Mouse (Mus musculus) liver, embryonic 16.5 days (tissue): ENCODE results near the gene Lrrn4cl. TPM values are rescaled to one million over a fixed set of nuclear protein-coding genes. Genes with fewer than 3 reads are reported as not detected.

Source experiments
- ATAC-seq: fragments of 200-750 bp; cut with Nextera tagmentation; 2 replicates; pipeline ENCODE4 v1.8.0; 2017; ENCODE audit warnings: low read depth, mild to moderate bottlenecking, moderate number of reproducible peaks, moderate library complexity
- H3K27ac ChIP-seq: fragments of 300-500 bp; sonication (generic); 2 replicates; pipeline ENCODE4 v1.5.1; 2014; ENCODE audit warnings: mild to moderate bottlenecking, low read length
- H3K27me3 ChIP-seq: fragments of 300-500 bp; sonication (generic); 2 replicates; pipeline ENCODE4 v1.6.1; 2014; ENCODE audit warnings: low read depth, low read length, mixed read lengths; ENCODE audit not compliant: control insufficient read depth, insufficient read depth
- H3K36me3 ChIP-seq: fragments of 300-500 bp; sonication (generic); 2 replicates; pipeline ENCODE4 v1.6.1; 2014; ENCODE audit warnings: mild to moderate bottlenecking; ENCODE audit not compliant: control insufficient read depth, insufficient read depth
- H3K4me1 ChIP-seq: fragments of 300-500 bp; sonication (generic); 2 replicates; pipeline ENCODE4 v1.6.1; 2014; ENCODE audit warnings: low read depth, low read length, mixed read lengths; ENCODE audit not compliant: control insufficient read depth
- H3K4me2 ChIP-seq: fragments of 300-500 bp; sonication (generic); 2 replicates; pipeline ENCODE4 v1.6.1; 2014; ENCODE audit warnings: low read depth, low read length, mixed read lengths
- H3K4me3 ChIP-seq: fragments of 300-500 bp; sonication (generic); 2 replicates; pipeline ENCODE4 v1.5.1; 2014; ENCODE audit warnings: low read depth, mild to moderate bottlenecking, low read length
- H3K9ac ChIP-seq: fragments of 300-500 bp; sonication (generic); 2 replicates; pipeline ENCODE4 v1.6.1; 2014; ENCODE audit warnings: low read depth, low read length
- H3K9me3 ChIP-seq: fragments of 300-500 bp; sonication (generic); replicated peaks from 2 replicates; pipeline ENCODE4 v1.6.1; 2016; ENCODE audit warnings: low read length; ENCODE audit not compliant: control insufficient read depth
- WGBS: fragments of 180-500 bp; shearing (Covaris S2); extraction: QIAGEN DNeasy Blood & Tissue Kit; methylation state at CpG from one replicate; pipeline ENCODE4 v1.1.7; 2014; ENCODE audit not compliant: insufficient replicate concordance; 5-methylcytosine and 5-hydroxymethylcytosine counted together
- polyA plus RNA-seq: library from polyadenylated mRNA; unstranded; fragments of >200 nt; fragmentation: Nextera tagmentation; extraction: Ambion mirVana; gene quantifications from 2 replicates; pipeline ENCODE4 v1.2.1, GENCODE M21; 2015

Gene Lrrn4cl
- polyA plus RNA-seq, 1 experiment from 2014 or later: 0.35 TPM

DNA sequence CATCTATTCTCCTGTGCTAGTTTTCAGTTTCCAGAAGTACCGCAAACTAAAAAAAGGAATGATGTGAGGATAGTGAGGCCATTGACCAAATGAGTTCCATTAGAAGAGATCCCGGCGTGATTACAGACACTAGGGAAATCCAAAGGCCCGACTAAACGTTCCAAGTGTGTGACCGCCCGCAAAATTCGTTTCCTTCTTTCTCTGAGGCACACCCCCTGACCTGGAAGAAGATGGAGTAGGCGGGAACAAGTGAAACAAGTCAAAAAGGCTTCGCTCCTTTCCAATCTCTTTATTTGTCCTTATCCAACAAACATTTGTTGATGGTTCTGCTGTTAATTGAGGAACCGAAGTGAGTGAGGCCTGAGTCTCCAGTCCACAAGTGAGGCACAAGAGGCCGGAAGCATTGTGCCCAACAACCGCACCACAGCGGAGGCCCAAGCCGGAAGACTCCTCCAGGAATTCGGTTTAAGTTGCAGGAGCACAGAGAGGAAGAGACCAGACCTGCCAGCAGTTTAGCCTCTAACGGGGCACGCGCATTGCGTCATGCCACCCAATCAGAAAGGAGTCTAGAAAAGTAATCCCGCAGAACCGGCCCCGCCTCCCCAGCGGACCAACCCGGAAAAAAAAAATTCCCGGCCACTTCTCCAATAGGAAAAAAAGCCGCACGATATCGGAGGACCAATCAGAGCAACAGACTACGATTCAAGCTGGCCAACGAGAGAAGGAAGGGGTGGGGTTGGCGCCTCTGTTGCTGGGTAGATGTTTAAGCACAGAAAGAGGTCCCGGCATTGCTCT is 31.6 kb upstream of the Lrrn4cl start, which contains the start of gene Ttc9c:
Ttc9c (minus strand) TSS at position 533 of the 795 bp plus-strand sequence.
- H3K9me3 ChIP-seq: no peaks in the 10 kb centered on the region
- peak within 1 kb of the TSS; percentile 99 for H3K9ac ChIP-seq
- whole genome bisulfite sequencing: under 1% methylated on average over 33 of the region's 33 CpGs
- peak within 1 kb of the TSS; percentile 100 for H3K4me3 ChIP-seq
- peak; percentile 76 for ATAC-seq
- H3K4me2 ChIP-seq: peak within 1 kb of the TSS; percentile 93
- H3K27ac ChIP-seq: peak within 1 kb of the TSS; percentile 100
- H3K27me3 ChIP-seq: no peaks in the 10 kb centered on the region
- H3K4me1 ChIP-seq: peaks cover 31% of the 10 kb centered on the region
- H3K36me3 ChIP-seq: peaks cover 34% of the 10 kb centered on the region

DNA sequence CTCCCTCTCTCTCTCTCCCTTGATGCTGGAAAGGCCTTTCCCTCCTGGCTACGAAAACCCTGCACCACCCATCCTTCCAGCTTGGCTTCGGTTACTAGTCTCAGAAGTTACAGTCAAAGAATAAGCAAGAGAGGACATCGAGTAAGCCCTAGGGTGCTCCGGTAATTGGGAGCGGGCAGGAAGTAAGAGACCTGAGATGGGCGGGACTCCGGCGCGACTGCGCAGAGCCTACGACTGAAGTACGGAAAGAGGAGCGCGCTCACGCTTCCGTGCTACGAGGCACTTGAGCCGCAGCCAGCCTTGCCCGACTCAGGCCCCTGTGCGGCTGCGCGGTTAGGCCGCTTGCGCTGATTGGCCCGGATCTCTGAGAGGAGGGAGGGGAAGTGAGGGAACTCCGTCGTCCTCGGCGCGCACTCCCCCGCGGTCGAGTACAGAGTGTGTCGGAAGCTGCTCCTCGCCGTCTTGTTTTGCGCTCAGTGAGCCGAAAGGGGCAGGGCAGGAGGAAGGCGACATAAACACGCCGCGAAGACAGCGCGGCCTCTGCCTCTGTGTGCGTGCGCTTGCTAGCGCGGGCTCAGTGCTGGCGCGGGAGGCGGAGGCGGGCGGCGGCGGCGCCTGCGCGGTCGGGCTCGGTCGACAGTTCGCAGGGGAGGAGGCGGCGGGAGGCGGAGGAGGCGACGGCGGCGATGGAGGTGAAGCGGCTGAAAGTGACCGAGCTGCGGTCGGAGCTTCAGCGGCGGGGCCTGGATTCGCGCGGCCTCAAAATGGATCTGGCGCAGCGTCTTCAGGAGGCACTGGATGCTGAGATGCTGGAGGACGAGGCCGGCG is 30.8 kb upstream of the Lrrn4cl start, which contains the start of gene Hnrnpul2:
Hnrnpul2 (plus strand) TSS at position 415 of the 828 bp plus-strand sequence.
- no peaks in the 10 kb centered on the region for H3K27me3 ChIP-seq
- H3K4me2 ChIP-seq: peak within 1 kb of the TSS; percentile 93
- WGBS: under 1% methylated on average over 78 of the region's 83 CpGs
- H3K27ac ChIP-seq: peak within 1 kb of the TSS; percentile 100
- peaks cover 31% of the 10 kb centered on the region for H3K4me1 ChIP-seq
- H3K9ac ChIP-seq: peak within 1 kb of the TSS; percentile 99
- peak within 1 kb of the TSS; percentile 100 for H3K4me3 ChIP-seq
- peak; percentile 90 for ATAC-seq
- no peaks in the 10 kb centered on the region for H3K9me3 ChIP-seq
- peaks cover 36% of the 10 kb centered on the region for H3K36me3 ChIP-seq

DNA sequence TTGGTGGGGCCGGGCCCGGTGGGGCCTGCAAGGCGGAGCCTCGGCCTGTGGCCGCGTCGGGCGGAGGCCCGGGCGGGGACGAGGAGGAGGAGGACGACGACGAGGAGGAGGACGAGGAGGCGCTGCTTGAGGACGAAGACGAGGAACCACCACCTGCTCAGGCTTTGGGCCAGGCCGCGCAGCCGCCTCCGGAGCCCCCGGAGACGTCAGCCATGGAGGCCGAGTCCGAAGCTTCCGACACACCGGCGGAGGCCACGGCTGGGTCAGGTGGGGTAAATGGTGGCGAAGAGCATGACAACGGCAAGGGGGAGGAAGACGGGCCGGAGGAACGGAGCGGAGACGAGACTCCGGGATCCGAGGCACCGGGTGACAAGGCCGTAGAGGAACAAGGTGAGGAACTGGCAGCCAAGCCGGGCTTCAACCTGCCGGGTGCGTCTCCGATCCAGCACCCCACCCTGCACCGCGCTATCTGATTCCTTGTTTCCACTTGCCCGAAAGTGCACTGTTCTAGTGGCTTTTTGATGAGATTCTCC is 30.1 kb upstream of the Lrrn4cl start:
- H3K4me1 ChIP-seq: peaks cover 31% of the 10 kb centered on the region
- under 1% methylated on average over 45 of the region's 48 CpGs for WGBS
- peak overlapping the region; percentile 100 for H3K4me3 ChIP-seq
- peaks cover 37% of the 10 kb centered on the region for H3K36me3 ChIP-seq
- peak overlapping the region; percentile 100 for H3K27ac ChIP-seq
- H3K9me3 ChIP-seq: no peaks in the 10 kb centered on the region
- peak overlapping the region; percentile 93 for H3K4me2 ChIP-seq
- peak; percentile 54 for ATAC-seq
- no peaks in the 10 kb centered on the region for H3K27me3 ChIP-seq
- peak overlapping the region; percentile 99 for H3K9ac ChIP-seq

DNA sequence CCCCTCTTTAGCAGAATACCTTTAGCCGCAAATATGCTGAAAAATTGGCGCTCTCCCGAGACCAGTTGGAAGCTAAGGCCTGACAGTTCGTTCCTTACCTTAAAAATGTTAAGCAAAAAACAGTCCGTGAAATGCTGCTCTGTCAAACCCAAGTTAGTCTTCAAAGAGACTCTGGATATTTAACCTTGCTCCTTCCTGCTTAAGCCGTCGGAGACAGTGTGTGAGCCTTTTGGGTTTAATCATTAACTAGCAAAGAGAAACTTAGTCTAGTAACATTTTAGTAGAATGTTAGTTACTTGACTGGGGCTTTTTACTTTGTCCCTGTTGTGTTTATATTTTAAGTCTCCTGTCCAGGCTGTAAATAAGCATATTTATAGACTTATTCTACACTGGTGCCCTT is 29.4 kb upstream of the Lrrn4cl start:
- no peak for ATAC-seq
- peaks cover 31% of the 10 kb centered on the region for H3K4me1 ChIP-seq
- H3K27ac ChIP-seq: peak overlapping the region; percentile 100
- peak overlapping the region; percentile 99 for H3K9ac ChIP-seq
- peak overlapping the region; percentile 93 for H3K4me2 ChIP-seq
- H3K27me3 ChIP-seq: no peaks in the 10 kb centered on the region
- peak overlapping the region; percentile 100 for H3K4me3 ChIP-seq
- H3K9me3 ChIP-seq: no peaks in the 10 kb centered on the region
- WGBS: 0% methylated on average over 7 of the region's 7 CpGs
- H3K36me3 ChIP-seq: peaks cover 39% of the 10 kb centered on the region

DNA sequence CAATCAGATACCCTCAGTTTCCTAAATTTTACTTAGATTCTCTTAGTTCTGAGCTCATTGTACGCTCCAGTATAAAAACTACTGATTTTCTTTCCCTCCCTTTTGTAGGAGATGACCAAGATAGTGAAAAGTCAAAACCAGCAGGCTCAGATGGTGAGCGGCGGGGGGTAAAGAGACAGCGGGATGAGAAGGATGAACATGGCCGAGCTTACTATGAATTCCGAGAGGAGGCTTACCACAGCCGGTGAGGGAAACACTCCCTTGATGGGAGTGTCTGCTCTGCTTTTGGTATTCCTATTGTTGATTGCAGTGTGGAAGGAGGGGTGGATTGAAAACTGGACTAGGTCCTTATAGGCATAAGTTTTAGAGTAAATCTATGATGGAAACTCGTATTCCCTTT is 27.9 kb upstream of the Lrrn4cl start:
- no peaks in the 10 kb centered on the region for H3K27me3 ChIP-seq
- 80% methylated on average over 8 of the region's 8 CpGs for WGBS
- peak overlapping the region; percentile 100 for H3K4me3 ChIP-seq
- H3K4me2 ChIP-seq: peak overlapping the region; percentile 93
- H3K9ac ChIP-seq: peak overlapping the region; percentile 38
- peaks cover 21% of the 10 kb centered on the region for H3K4me1 ChIP-seq
- no peak overlapping the region for H3K27ac ChIP-seq
- H3K36me3 ChIP-seq: peaks cover 50% of the 10 kb centered on the region
- H3K9me3 ChIP-seq: no peaks in the 10 kb centered on the region
- no peak for ATAC-seq

DNA sequence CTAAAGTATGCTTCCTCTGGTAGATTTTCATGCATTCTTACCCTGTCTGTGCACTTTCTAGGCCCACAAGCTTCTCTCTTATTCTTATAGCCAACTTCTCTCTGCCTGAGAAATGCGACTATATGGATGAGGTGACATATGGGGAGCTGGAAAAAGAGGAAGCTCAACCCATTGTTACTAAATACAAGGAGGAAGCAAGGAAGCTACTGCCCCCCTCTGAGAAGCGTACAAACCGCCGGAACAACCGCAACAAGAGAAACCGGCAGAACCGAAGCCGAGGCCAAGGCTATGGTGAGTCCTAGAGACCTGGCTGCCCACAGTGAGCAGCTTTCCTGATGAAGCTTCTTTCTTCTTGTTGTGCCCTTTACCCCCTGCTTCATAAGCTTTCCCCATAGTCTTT is 20.9 kb upstream of the Lrrn4cl start, which contains the start of gene AC129217.1:
AC129217.1 (plus strand) TSS at position 114 of the 400 bp plus-strand sequence.
- no peak for ATAC-seq
- no peaks in the 10 kb centered on the region; the same call in 1 of the 2 replicates for H3K4me1 ChIP-seq
- H3K9me3 ChIP-seq: no peaks in the 10 kb centered on the region
- peak within 1 kb of the TSS; percentile 13; the same call in 1 of the 2 replicates for H3K27ac ChIP-seq
- no peak within 1 kb of the TSS for H3K9ac ChIP-seq
- no peak within 1 kb of the TSS for H3K4me3 ChIP-seq
- peaks cover 99% of the 10 kb centered on the region for H3K36me3 ChIP-seq
- WGBS: 49% methylated on average over 8 of the region's 8 CpGs
- H3K27me3 ChIP-seq: no peaks in the 10 kb centered on the region
- no peak within 1 kb of the TSS for H3K4me2 ChIP-seq

DNA sequence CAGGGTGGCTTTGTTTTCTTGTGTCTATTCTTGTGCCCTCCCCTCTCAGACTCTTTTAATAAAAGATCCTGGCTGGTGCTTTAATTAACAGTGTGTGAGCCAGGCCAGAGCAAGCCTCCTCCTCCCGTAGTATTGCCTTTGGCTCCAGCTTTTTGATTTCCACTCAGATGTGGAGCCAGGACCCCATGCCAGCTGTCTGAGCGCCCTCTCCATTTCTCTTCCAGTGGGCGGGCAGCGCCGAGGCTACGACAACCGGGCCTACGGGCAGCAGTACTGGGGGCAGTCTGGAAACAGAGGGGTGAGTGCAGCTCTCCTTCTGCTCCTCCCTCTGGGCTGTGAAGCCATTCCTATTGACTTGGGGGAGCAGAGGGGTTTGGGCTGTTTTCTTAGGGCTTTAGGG is 19.9 kb upstream of the Lrrn4cl start:
- no peak overlapping the region for H3K4me3 ChIP-seq
- no peak overlapping the region for H3K4me2 ChIP-seq
- H3K27me3 ChIP-seq: no peaks in the 10 kb centered on the region
- H3K4me1 ChIP-seq: no peaks in the 10 kb centered on the region; the same call in 1 of the 2 replicates
- H3K36me3 ChIP-seq: peaks cover 95% of the 10 kb centered on the region
- no peak overlapping the region for H3K9ac ChIP-seq
- 93% methylated on average over 8 of the region's 8 CpGs for WGBS
- no peak overlapping the region for H3K27ac ChIP-seq
- no peak for ATAC-seq
- no peaks in the 10 kb centered on the region for H3K9me3 ChIP-seq

DNA sequence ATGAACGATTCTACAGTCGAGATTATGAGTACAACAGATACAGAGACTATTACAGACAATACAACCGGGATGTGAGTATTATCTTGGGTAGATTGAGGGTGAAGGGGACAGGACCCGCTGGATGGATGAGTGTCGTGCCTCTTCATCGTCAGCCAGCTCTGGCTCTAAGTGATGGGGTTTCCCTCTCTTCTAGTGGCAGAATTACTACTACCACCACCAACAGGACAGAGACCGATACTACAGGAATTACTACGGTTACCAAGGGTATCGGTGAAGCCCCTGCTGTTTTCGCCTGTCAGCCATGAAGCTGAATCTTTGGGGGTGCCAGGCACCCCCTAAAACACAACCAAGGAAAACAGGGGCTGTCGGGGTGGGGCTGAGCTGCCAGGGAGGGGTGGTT is 19.3 kb upstream of the Lrrn4cl start:
- Histone ChIP-seq H3K9ac (no peak overlapping the region), H3K36me3 (peaks cover 89% of the 10 kb centered on the region), H3K9me3 (no peaks in the 10 kb centered on the region), H3K4me3 (no peak overlapping the region), H3K4me2 (no peak overlapping the region), H3K27ac (no peak overlapping the region), H3K27me3 (no peaks in the 10 kb centered on the region), H3K4me1 (no peaks in the 10 kb centered on the region; the same call in 1 of the 2 replicates)
- WGBS: 88% methylated on average over 11 of the region's 11 CpGs
- no peak for ATAC-seq
